Mouse (Mus musculus) neural tube, embryonic 10.5 days (tissue): ENCODE measurements around the gene Hcst.

ENCODE experiments used
- DNase-seq: peaks from one replicate; pipeline ENCODE4 v3.0.0-alpha.2; 2017; ENCODE audit warnings: low spot score; ENCODE audit errors: extremely low spot score

The Hcst gene

GRCm38 (mm10) chr7:30380061-30380460, 39.6 kb downstream of the Hcst start:
- no peak for DNase-seq

- DNase-seq = peak; percentile 89
Measured at GRCm38 (mm10) chr7:30373501-30373962, 46.1 kb downstream of the Hcst start.
